Mouse (Mus musculus): ENCODE measurements around the gene Calm4.
"Not testable (repeated sequence)": the region's sequence is repeated elsewhere in the genome, so short reads cannot be mapped to it uniquely, and the experiment has no call there.

Gene Calm4

GRCm38 (mm10) chr13:3837312-3837807, at the start of gene Calm4:
Gene Calm4, plus strand, starts transcription at chr13:3837757.
- DNase-seq, result not testable (repeated sequence)

- no peak for DNase-seq
These were observed 49.0 kb upstream of the Calm4 start for GRCm38 (mm10) chr13:3788588-3788987.

GRCm38 (mm10) chr13:3789531-3789930, 48.0 kb upstream of the Calm4 start:
- DNase-seq, result no peak

GRCm38 (mm10) chr13:3796649-3797048, 40.9 kb upstream of the Calm4 start:
- no peak for DNase-seq

- no peak for DNase-seq
These were observed 38.8 kb upstream of the Calm4 start for GRCm38 (mm10) chr13:3798751-3799150.

GRCm38 (mm10) chr13:3799386-3799785, 38.2 kb upstream of the Calm4 start:
- no peak for DNase-seq

- DNase-seq, result peak; percentile 46
These were observed 33.4 kb upstream of the Calm4 start, which contains the start of gene Calml3 for GRCm38 (mm10) chr13:3804186-3804585. Gene Calml3, minus strand, starts transcription at chr13:3804316.

- peak; percentile 8 for DNase-seq
These were observed 32.4 kb upstream of the Calm4 start for GRCm38 (mm10) chr13:3805132-3805531.

- no peak for DNase-seq
These were observed 31.9 kb upstream of the Calm4 start for GRCm38 (mm10) chr13:3805638-3806037.

- DNase-seq, result no peak
These were observed 30.3 kb upstream of the Calm4 start for GRCm38 (mm10) chr13:3807131-3807827.

GRCm38 (mm10) chr13:3818012-3818739, 19.4 kb upstream of the Calm4 start:
- DNase-seq, result no peak

- no peak for DNase-seq
These were observed 18.8 kb upstream of the Calm4 start for GRCm38 (mm10) chr13:3818740-3819076.

GRCm38 (mm10) chr13:3822105-3822504, 15.5 kb upstream of the Calm4 start:
- no peak for DNase-seq

GRCm38 (mm10) chr13:3825726-3826125, 11.8 kb upstream of the Calm4 start:
- DNase-seq, result no peak

GRCm38 (mm10) chr13:3831546-3831945, 6.0 kb upstream of the Calm4 start:
- no peak for DNase-seq

- DNase-seq, result peak; percentile 5
These were observed 5.6 kb upstream of the Calm4 start for GRCm38 (mm10) chr13:3831994-3832393.

- no peak for DNase-seq
These were observed 5.1 kb upstream of the Calm4 start for GRCm38 (mm10) chr13:3832450-3832849.

- DNase-seq, result not testable (repeated sequence)
These were observed 3.9 kb upstream of the Calm4 start for GRCm38 (mm10) chr13:3833644-3834043.

- DNase-seq, result not testable (repeated sequence)
These were observed 3.1 kb downstream of the Calm4 start for GRCm38 (mm10) chr13:3840662-3841061.

GRCm38 (mm10) chr13:3850330-3850729, 12.8 kb downstream of the Calm4 start:
- DNase-seq, result no peak

GRCm38 (mm10) chr13:3853648-3854333, 16.2 kb downstream of the Calm4 start, which contains the start of gene Calm5:
Gene Calm5, plus strand, starts transcription at chr13:3854173.
- not testable (repeated sequence) for DNase-seq

- DNase-seq, result no peak
These were observed 17.3 kb downstream of the Calm4 start for GRCm38 (mm10) chr13:3854856-3855255.

GRCm38 (mm10) chr13:3856252-3856651, 18.7 kb downstream of the Calm4 start:
- no peak for DNase-seq
